In the genomic region with DNA sequence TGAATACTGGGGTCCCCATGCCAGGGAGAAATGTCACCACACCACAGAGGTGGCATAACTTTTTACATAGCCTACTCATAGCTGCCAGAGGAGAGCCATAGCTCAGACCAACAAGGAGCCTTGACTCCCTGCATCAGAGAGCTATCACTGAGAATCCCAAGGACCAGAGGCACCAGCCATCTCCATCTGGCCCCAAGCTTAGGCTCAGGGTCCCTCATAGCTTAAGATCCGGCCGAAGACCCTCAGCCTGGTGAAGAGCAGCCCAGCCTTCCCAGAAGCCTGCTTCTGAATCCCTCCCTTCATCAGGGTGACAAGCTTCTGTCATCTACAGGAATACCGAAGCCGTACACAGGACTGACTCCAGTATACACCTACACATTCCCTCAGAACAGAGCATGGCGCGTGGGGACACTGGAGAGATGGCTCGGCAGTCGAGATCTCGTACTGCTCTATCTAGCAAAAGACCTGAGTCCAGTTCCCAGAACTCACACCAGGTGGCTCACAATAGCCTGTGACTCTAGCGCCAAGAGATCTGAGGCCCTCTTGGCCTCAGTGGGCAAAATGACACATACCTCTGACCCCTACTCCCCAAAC, we compare ENCODE assay signal across 4 mouse cellular contexts. TPM values are rescaled to one million over a fixed set of nuclear protein-coding genes. Genes with fewer than 3 reads are reported as not detected.
"Had no signal": no experiment of that assay in that cellular context is flagged by ENCODE, and none has a peak within 500 bp of the region (broad histone marks: within the 10 kb centered on the region; RNA-seq: fewer than 3 reads in every experiment).

No protein-coding gene starts in this region.

RNA-seq across cellular contexts. Expression of a gene that starts 18.8 kb away (rescaled TPM):
- polyA plus RNA-seq: heart, embryonic 12.5 days; limb, embryonic 10.5 days; limb, embryonic 12.5 days; liver, embryonic 11.5 days had no signal
